Mouse (Mus musculus): Measurements from ENCODE around the gene Tmem229b. TPM values are rescaled to one million over a fixed set of nuclear protein-coding genes. Genes with fewer than 3 reads are reported as not detected.

Gene Tmem229b
- polyA plus RNA-seq (2015; fragmentation: Nextera tagmentation; extraction: Ambion mirVana) = 41.2 and 41.8 TPM in 2 replicates

DNA sequence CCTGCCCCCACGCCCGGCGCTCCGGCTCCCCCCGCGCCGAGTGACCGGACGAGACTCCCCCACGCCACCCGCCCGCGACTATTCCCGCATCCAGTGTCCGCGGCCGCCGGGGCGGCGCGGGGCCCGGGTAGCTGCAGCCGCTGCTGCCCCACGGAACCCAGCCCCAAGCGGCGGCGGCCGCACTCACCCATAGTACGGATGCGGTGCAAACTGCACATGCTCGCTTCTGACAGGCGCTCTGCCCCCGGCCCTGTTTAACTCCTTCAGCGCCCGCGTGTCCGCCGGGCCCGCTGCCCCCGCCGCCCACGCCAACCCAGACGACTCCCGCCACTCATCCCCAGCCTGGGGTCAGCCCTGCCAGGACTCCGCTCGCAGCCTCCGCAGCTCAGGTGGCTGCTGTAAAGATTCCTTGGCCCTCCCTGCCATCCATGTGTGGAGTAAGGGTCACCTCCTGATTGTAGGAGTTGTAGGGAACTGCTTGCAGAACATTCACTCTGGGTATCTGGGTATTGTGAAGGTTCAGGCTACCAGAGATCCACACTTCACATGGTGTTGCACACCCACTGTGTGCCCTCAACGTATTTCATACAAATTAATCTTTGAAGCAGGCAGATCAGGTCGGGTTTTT is at the start of gene Tmem229b:
Tmem229b (minus strand) TSS at position 502 of the 628 bp plus-strand sequence.
- 2% methylated on average over 48 of the region's 49 CpGs for WGBS
- peak; percentile 95 for ATAC-seq

DNA sequence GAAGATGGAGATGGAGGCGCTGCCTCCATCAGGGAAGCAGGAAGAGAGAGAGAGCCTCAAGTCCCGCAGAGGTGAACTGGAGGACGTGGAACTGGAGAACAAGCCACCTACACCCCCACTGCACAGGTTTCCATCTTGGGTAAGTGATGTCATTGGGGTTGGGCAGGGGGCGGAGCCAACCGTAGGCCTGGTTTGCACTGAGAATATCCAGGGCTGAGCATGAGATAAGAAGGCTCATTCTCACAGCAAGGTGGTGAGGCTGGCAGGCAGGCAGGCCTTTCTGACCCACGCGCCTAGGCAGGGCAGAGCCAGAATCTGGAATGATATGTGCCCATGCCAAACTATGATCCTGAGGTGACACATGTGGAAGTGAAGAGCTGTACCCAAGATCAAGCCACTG is 47.8 kb upstream of the Tmem229b start:
- 93% methylated on average over 7 of the region's 7 CpGs for WGBS
- Histone ChIP-seq H3K4me1 (replicated peaks) (no peaks in the 10 kb centered on the region), H3K27ac (no peak overlapping the region), H3K4me3 (replicated peaks) (no peak overlapping the region), H3K4me2 (replicated peaks) (no peak overlapping the region), H3K36me3 (peaks cover 43% of the 10 kb centered on the region), H3K9ac (replicated peaks) (no peak overlapping the region), H3K27me3 (no peaks in the 10 kb centered on the region), H3K9me3 (no peaks in the 10 kb centered on the region)
- ATAC-seq = no peak

More for the DNA sequence above, at the start of gene Tmem229b:
- H3K4me1 ChIP-seq (replicated peaks) = peaks cover 33% of the 10 kb centered on the region
- peak within 1 kb of the TSS; percentile 76 for H3K4me2 ChIP-seq (replicated peaks)
- H3K27me3 ChIP-seq = no peaks in the 10 kb centered on the region
- H3K4me3 ChIP-seq (replicated peaks) = peak within 1 kb of the TSS; percentile 66
- H3K27ac ChIP-seq = peak within 1 kb of the TSS; percentile 86
- no peaks in the 10 kb centered on the region for H3K36me3 ChIP-seq
- H3K9me3 ChIP-seq = no peaks in the 10 kb centered on the region
- peak within 1 kb of the TSS; percentile 89 for H3K9ac ChIP-seq (replicated peaks)

DNA sequence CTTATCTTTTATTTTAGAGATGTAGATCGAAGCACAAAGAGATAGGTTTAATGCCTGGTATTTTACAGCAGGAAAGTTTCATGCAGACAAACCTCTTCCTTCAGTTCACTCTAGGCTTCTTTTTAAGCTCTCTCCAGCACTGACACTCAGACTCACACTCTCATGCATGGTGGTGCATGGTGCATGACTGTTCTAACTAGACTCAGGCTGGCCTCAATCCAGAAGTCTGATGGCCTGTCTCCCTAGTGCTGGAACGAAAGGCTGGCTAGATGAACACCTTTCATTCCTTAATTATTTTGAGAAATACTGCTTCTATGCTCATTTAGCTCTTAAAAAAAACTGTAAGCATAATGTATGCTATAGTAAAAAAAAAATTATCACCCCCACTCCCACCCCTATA is 44.6 kb upstream of the Tmem229b start:
- ATAC-seq = no peak
- Histone ChIP-seq H3K4me3 (replicated peaks) (no peak overlapping the region), H3K9me3 (no peaks in the 10 kb centered on the region), H3K27me3 (no peaks in the 10 kb centered on the region), H3K4me1 (replicated peaks) (no peaks in the 10 kb centered on the region), H3K36me3 (peaks cover 53% of the 10 kb centered on the region), H3K27ac (no peak overlapping the region), H3K9ac (replicated peaks) (no peak overlapping the region), H3K4me2 (replicated peaks) (no peak overlapping the region)
- WGBS = 94% methylated on average over 2 of the region's 2 CpGs

DNA sequence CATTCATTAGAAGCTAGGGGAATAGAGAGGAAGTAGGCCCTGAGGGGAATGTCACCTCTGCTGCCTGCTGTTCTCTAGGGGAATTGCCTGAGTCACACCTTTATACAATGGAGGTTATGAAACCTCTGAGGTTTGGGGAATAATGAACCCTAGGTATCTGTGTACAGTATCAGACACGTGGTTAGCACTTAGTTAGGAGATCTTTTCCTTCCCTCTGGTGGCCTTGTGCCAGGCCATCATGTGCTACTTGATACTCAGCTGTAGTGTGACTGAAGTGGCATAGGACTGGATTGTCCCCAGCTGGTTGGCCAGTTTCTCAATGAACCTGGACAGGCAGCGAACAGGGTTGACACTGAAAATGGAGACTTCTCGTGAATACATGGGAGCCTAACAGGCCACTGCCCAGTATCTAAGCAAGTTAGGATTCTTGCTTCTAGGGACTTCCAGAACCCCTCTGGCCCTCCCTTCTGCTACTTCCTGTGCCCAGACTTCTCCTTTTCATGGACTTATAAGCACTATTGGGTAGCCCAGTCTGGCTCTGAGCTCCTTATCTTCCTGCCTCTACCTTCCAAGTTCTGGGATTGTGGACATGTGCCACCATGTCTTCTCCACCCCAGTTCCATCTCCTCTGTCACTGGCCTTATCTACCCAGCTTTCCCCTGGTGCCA is 43.3 kb upstream of the Tmem229b start:
- ATAC-seq = no peak
- H3K4me1 ChIP-seq (replicated peaks) = no peaks in the 10 kb centered on the region
- peaks cover 54% of the 10 kb centered on the region for H3K36me3 ChIP-seq
- H3K4me2 ChIP-seq (replicated peaks) = no peak overlapping the region
- WGBS = 89% methylated on average over 3 of the region's 3 CpGs
- H3K4me3 ChIP-seq (replicated peaks) = no peak overlapping the region
- no peaks in the 10 kb centered on the region for H3K9me3 ChIP-seq
- no peak overlapping the region for H3K27ac ChIP-seq
- no peaks in the 10 kb centered on the region for H3K27me3 ChIP-seq
- H3K9ac ChIP-seq (replicated peaks) = no peak overlapping the region

DNA sequence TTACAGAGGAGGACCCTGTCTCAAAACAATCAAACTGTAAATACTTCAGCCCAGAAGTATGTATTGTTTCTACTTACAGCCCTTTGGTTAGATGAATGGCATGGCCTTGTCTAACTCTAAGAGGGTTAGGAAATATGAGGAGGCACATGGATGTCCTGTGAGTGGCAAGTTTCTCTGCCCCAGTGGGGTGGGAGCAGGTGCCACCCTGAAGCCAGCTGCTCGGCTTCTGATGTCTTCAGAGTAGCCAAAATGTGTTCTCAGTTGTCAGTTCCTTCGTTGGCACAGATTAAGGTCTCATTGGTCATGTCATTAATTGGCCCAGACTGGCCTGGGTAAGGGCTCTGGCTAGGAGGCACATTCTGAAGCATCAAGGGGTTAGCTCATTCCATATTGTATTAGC is 42.4 kb upstream of the Tmem229b start:
- Histone ChIP-seq H3K4me2 (replicated peaks) (no peak overlapping the region), H3K36me3 (peaks cover 55% of the 10 kb centered on the region), H3K9me3 (no peaks in the 10 kb centered on the region), H3K27me3 (no peaks in the 10 kb centered on the region), H3K9ac (replicated peaks) (no peak overlapping the region), H3K4me3 (replicated peaks) (no peak overlapping the region), H3K4me1 (replicated peaks) (no peaks in the 10 kb centered on the region), H3K27ac (no peak overlapping the region)
- 80% methylated on average over 2 of the region's 2 CpGs for WGBS
- no peak for ATAC-seq

DNA sequence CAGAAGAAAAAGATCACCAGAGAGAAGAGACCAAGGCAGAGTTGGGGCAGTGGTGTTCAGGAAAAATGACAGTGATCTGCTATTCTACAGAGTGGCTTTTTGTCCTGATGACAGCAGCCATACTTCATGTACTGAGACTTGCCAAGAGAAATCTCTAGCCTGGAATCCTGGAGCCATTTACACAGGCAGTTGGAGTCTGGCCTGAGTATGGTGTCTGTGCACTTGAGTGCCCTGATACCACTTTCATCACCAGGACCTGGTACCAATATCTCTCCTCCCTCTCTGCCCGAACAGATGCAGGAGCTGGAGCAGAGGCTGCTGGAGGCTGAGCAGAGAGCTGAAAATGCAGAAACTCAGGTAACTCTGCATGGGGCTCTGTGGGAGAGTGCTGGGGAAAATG is 41.5 kb upstream of the Tmem229b start:
- no peak for ATAC-seq
- Histone ChIP-seq H3K27ac (no peak overlapping the region), H3K4me2 (replicated peaks) (no peak overlapping the region), H3K9ac (replicated peaks) (no peak overlapping the region), H3K4me1 (replicated peaks) (no peaks in the 10 kb centered on the region), H3K9me3 (no peaks in the 10 kb centered on the region), H3K4me3 (replicated peaks) (no peak overlapping the region), H3K36me3 (peaks cover 51% of the 10 kb centered on the region), H3K27me3 (no peaks in the 10 kb centered on the region)
- 85% methylated on average over 1 of the region's 1 CpGs for WGBS

DNA sequence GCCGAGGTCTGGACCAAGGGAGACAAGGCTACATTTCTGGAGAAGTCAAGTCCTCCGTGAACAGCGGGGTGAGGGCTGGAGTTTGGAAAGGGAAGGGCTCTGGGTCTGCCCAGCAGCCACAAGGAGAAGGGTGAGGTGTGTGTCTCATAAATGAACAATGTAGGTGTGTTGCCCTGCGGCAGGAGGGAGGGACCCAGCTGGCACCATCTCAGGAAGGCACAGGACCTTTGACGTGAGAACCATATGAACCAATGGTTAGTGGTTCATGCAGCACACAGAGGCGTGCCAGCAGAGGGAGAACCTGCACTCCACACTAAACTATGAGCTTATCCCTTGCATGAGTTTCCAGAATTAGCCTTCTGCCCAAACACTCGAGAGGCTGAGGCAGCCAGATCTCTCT is 39.8 kb upstream of the Tmem229b start:
- 94% methylated on average over 7 of the region's 7 CpGs for WGBS
- Histone ChIP-seq H3K27ac (no peak overlapping the region), H3K36me3 (peaks cover 46% of the 10 kb centered on the region), H3K4me1 (replicated peaks) (no peaks in the 10 kb centered on the region), H3K4me3 (replicated peaks) (no peak overlapping the region), H3K9ac (replicated peaks) (no peak overlapping the region), H3K27me3 (no peaks in the 10 kb centered on the region), H3K9me3 (no peaks in the 10 kb centered on the region), H3K4me2 (replicated peaks) (no peak overlapping the region)
- no peak for ATAC-seq

DNA sequence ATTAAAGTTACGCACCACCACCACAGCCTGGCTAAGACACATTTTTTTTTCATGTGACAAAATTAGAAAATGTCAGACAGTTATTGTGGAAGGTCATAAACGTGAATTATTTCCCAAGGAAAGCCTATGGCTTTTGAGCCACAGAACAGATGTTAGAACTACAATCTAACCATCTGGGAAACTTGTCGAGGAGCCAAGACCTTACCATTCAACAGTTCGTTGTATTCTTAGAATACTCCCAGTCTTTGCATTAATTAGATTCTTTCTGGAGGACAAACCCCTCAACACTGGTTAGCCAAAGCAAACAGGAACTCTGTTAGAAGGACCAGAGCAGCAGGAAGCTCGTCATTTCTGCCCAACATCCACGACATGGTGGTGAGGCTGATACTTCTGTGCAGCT is 38.7 kb upstream of the Tmem229b start:
- H3K27ac ChIP-seq = no peak overlapping the region
- no peaks in the 10 kb centered on the region for H3K27me3 ChIP-seq
- H3K9me3 ChIP-seq = no peaks in the 10 kb centered on the region
- peaks cover 55% of the 10 kb centered on the region for H3K36me3 ChIP-seq
- ATAC-seq = no peak
- H3K9ac ChIP-seq (replicated peaks) = no peak overlapping the region
- no peaks in the 10 kb centered on the region for H3K4me1 ChIP-seq (replicated peaks)
- WGBS = 76% methylated on average over 6 of the region's 6 CpGs
- no peak overlapping the region for H3K4me3 ChIP-seq (replicated peaks)
- H3K4me2 ChIP-seq (replicated peaks) = no peak overlapping the region

DNA sequence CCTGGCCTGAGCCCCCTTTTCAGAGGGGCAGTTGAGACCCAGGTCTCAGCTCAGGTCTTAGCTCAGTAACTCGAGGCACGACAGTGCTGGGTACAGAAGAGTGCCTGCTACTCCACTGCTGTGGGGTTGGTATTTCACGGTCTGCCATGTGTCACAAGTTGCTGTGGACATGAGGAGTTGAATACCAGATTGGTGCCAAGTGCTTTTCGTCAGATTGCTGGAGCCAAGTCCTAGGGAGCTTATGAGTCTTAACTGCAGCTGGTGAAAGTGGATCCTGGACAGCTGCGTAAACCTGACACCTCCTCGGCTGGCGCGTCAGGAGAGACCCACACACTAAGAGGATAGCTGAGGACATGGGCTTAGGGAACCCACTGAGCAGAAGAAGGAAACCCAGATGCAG is 37.2 kb upstream of the Tmem229b start:
- no peaks in the 10 kb centered on the region for H3K4me1 ChIP-seq (replicated peaks)
- H3K4me2 ChIP-seq (replicated peaks) = no peak overlapping the region
- H3K27ac ChIP-seq = no peak overlapping the region
- 91% methylated on average over 8 of the region's 8 CpGs for WGBS
- H3K36me3 ChIP-seq = peaks cover 49% of the 10 kb centered on the region
- H3K9me3 ChIP-seq = no peaks in the 10 kb centered on the region
- H3K27me3 ChIP-seq = no peaks in the 10 kb centered on the region
- H3K4me3 ChIP-seq (replicated peaks) = no peak overlapping the region
- ATAC-seq = no peak
- H3K9ac ChIP-seq (replicated peaks) = no peak overlapping the region

DNA sequence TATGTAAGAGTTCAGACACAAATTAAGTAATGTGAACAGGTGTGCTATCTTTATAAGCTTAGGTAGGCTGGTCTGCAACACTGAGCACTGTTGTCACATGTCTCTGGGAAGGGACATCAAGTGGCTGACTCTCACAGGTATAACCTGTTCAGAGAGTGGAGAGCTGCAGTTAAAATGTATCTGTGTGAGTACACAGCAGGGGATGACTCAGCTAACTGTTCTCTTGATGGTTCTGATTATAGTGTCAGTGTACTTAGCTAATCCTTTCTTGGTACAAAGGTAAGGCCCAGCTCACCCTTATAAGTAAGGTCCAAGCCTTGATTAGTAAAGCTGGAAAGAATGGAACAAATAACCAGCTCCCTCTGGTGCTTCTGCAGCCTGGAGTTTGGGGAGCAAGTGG is 34.0 kb upstream of the Tmem229b start:
- H3K36me3 ChIP-seq = peaks cover 37% of the 10 kb centered on the region
- no peaks in the 10 kb centered on the region for H3K27me3 ChIP-seq
- no peak overlapping the region for H3K9ac ChIP-seq (replicated peaks)
- H3K4me3 ChIP-seq (replicated peaks) = no peak overlapping the region
- ATAC-seq = no peak
- H3K27ac ChIP-seq = no peak overlapping the region
- H3K9me3 ChIP-seq = no peaks in the 10 kb centered on the region
- no peaks in the 10 kb centered on the region for H3K4me1 ChIP-seq (replicated peaks)
- no peak overlapping the region for H3K4me2 ChIP-seq (replicated peaks)

DNA sequence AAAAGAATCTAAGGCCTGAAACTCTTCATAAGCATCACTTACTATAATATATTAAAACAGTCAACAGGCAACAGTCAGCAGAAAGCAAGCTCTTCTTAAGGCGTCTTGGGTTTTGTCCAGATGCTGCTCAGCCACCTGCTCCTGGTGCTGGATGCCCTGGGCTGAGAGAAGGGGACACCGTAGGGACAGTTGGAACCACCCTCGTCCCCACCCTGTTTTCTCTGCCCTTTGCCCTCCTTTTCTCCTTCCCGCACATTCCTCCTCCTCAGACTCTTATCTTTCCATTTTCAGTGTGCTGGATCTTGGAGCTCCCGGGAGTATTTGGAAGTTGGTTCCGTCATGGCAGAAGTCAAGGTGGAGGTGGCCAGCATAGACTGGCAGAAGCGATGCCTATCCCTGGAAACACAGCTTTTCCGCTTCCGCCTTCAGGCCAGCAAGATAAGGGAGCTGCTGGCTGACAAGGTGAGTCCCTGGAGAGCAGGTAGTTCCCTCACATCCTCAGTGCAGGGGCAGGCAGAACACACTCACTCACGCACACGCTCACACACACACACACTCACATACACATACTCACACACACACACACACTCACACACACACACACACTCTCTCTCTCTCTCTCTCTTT is 32.9 kb upstream of the Tmem229b start:
- ATAC-seq = no peak
- H3K4me2 ChIP-seq (replicated peaks) = no peak overlapping the region
- no peak overlapping the region for H3K27ac ChIP-seq
- no peak overlapping the region for H3K4me3 ChIP-seq (replicated peaks)
- no peaks in the 10 kb centered on the region for H3K27me3 ChIP-seq
- peaks cover 29% of the 10 kb centered on the region for H3K36me3 ChIP-seq
- no peaks in the 10 kb centered on the region for H3K4me1 ChIP-seq (replicated peaks)
- WGBS = 90% methylated on average over 11 of the region's 11 CpGs
- no peak overlapping the region for H3K9ac ChIP-seq (replicated peaks)
- no peaks in the 10 kb centered on the region for H3K9me3 ChIP-seq

DNA sequence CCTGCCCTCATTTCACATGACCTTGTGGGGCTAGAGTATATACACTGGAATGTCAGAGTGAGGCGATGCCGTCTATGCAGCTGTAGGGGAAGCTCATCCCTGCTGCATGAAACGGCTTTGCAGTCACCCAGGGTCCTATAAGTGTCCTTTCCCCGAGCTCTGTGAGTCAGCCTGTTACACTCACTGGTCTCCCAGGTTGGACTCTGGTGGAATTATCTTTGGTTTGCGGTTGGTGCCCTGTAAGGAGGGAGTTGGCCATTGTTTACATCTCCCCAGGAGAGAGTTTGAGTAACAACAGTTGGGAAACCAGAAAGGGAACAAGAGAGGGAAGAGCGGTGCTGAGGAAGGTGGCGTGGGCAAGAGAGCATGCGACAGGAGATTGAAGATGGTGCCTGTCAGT is 32.3 kb upstream of the Tmem229b start:
- Histone ChIP-seq H3K4me2 (replicated peaks) (no peak overlapping the region), H3K4me3 (replicated peaks) (no peak overlapping the region), H3K9me3 (no peaks in the 10 kb centered on the region), H3K27me3 (no peaks in the 10 kb centered on the region), H3K36me3 (peaks cover 22% of the 10 kb centered on the region), H3K9ac (replicated peaks) (no peak overlapping the region), H3K4me1 (replicated peaks) (no peaks in the 10 kb centered on the region), H3K27ac (no peak overlapping the region)
- no peak for ATAC-seq
- 74% methylated on average over 8 of the region's 8 CpGs for WGBS

Measured in midbrain, embryonic 13.5 days (tissue).